Mouse (Mus musculus): ENCODE measurements around the gene Hopx.

GRCm38 (mm10) chr5:77061372-77062038 lies 53.4 kb downstream of the Hopx start:
- TF ChIP-seq POLR2A (IDR thresholded peaks at IDR 0.05; ENCODE audit: low read depth, low read length), result no peak
- peak; percentile 94 for TF ChIP-seq CTCF (IDR thresholded peaks at IDR 0.05; ENCODE audit: extremely low read depth, insufficient read depth, insufficient read length, insufficient replicate concordance)

Measured in spleen, adult 2 months (tissue).